Mouse (Mus musculus) effector memory CD4-positive, alpha-beta T cell, adult 5 months (primary cell): Measurements from ENCODE around the gene Ankrd27. TPM values are rescaled to one million over a fixed set of nuclear protein-coding genes. Genes with fewer than 3 reads are reported as not detected.

Experiments used
- polyA plus RNA-seq: library from polyadenylated mRNA; unstranded; fragments of 100-300 nt; shearing (Covaris generic); gene quantifications from one replicate; pipeline ENCODE4 v1.2.1, GENCODE M21; 2017

Ankrd27 gene
- polyA plus RNA-seq, result 36.4 TPM

DNA sequence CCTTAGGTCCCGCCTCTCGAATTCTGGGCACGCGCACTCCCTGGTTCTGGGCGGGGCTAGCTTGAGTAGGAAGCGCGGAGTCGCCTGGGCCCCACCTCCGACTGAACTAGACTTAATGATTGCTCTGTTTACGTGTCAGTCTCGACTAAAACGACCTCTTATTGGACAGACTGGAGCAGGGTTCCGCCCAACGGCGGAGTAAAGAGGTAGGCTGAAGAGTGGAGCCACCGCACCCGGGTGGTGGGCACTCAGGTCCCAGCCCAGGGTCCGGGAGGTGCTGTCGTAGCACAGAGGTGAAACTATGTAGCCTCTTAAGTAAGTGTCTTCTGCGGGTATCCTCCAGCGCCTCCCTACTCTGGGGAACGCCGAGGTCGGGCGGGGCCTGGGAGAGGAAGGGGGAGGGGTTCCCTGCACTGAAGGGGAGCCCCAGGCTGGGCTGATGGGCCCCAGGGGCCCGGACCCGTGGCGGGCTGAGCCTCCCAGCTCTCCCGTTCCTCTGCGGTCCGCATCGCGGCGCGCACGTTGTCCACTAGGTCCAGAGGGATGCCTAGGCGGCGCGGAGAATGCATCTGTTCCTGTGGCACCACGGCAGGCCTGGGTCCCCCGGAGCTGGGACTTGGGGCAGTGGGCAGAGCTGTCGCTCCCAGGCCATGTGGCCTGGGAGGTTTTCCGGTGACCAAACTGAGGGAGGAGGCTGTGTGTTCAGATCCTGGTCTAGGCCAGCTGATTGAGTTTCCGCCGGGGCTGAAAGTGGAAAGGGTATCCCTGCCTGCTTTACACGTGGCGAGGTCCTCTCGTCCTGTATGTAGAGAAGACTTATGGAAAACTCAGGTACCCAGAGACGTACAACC is at the start of gene Ankrd27:
Ankrd27 (plus strand) TSS at position 190 of the 851 bp plus-strand sequence.

DNA sequence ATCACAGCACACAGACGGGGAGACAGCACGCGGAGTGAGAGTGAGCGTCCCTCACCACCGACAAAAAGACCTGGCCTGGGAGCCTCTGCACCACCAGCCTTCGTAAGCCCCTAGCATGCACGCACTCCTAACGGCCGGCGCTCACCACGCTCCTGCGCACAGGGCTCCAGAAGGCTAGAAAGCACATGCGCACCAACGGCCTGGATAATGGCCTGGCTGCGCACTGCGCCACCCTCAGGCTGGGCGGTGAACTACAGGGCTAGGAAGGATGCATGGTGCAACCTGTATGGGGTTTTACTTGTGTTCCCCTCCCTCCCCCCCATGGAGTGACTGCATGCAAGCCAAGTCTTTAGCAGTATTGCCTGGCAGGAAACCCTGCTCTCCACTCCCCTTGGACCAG is 48.5 kb upstream of the Ankrd27 start, which contains the start of gene Tdrd12:
Tdrd12 (minus strand) TSS at position 184 of the 400 bp plus-strand sequence.

DNA sequence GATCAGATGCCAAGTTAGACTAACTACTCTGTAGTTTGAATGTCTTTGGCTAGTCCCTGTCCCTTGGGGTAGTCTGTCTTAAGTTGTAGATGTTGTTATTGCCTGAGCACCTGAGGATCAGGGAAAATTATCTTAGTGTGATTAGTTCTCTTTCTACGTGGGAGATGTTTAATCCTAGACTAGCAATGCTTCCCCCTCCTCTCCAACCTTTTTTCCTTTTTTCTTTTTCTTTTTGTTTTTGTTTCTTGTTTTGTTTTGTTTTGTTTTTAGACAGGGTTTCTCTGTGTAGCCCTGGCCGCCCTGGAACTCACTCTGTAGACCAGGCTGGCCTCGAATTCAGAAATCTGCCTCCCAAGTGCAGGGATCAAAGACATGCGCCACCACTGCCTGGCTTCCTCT is 29.8 kb upstream of the Ankrd27 start, which contains the start of gene Nudt19:
Nudt19 (minus strand) TSS at position 100 of the 399 bp plus-strand sequence.

DNA sequence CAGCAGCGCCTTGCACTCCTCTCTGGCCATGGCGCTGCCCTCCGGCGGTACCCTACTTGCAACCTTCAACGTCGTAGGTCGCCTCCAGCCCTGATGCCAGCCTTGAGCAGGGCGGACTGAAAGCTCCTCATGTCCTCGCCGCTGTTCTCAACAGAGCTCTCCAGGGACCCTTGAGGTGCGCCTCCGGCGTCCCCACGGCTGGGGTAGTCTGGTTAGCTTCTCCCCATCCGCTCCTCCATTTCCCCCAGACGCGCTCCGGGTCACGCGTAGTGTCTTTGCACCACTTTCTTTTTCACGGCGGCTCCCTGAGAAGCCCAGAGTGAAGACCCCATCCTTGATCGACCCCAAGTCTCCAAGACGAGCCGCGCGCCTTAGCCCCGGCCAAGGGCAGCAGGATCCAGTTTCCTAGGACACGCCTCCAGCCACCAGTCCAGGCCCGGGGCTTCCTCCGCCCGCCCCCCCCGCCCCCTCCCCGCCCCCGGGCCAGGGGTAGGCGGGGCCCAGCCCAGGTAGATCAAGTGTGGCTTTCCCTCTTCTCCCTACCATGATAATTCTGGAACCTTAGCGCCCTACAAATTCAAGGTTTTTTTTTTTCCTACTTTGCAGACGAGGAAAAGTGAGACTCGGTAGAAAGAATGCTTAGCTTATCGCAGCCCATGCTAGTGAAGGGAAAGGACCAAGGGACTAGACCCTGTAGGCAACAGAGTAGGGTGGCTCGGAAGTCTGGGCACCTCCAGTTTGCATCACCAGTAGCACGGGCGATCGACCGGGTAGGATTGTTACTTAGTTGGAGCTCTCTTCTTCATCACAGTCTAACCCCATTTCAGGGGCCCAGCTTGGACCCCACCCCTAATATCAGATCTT is 621 bp upstream of the Ankrd27 start, which contains the start of gene Rgs9bp:
Rgs9bp (minus strand) TSS at position 392 of the 864 bp plus-strand sequence.

DNA sequence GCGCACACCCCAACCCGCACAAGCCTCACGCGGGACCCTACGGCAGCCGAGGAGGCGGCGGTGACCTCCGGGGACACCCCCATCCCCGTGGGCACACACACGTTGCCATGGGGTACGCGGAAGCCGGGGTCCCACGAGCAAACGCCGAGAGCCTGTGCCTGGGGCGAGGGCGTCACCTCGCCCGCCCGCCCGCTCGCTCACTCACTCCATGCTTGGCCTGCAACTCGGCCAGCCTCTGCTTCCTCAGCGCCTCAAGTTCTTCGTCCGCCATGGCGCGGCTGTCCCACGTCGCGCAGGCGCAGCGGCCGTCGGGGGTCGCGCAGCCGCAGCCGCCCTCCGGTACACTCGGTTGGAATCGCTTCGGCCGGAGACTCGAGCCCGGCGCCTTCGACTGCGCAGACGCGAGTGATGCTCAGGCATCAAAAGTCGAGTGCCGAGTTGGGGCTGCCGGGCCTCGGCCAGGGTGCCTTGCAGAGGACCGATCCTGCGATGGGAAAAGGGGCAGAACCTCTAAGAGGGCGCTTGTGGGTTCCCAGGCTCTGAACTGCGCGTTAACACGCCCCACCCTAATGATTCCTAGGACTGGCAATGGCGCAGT is 61.2 kb downstream of the Ankrd27 start, which contains the start of gene Pdcd5:
Pdcd5 (minus strand) TSS at position 421 of the 598 bp plus-strand sequence.

Other genes starting within 250 kb of the Ankrd27 start
- gene Faap24, start 189.4 kb upstream of the Ankrd27 start, polyA plus RNA-seq, result 11.5 TPM
- gene Cep89, start 189.2 kb upstream of the Ankrd27 start, polyA plus RNA-seq, result 10.1 TPM
- not detected for gene Slc7a9, start 137.4 kb upstream of the Ankrd27 start, polyA plus RNA-seq
- gene Tdrd12, start 48.5 kb upstream of the Ankrd27 start, polyA plus RNA-seq, result not detected
- gene Nudt19, start 29.9 kb upstream of the Ankrd27 start, polyA plus RNA-seq, result 23.1 TPM
- not detected for gene Rgs9bp, start 662 bp upstream of the Ankrd27 start, polyA plus RNA-seq
- gene Pdcd5, start 61.3 kb downstream of the Ankrd27 start, polyA plus RNA-seq, result 75.7 TPM
- gene Dpy19l3, start 168.2 kb downstream of the Ankrd27 start, polyA plus RNA-seq, result 49.2 TPM
- 24.1 TPM for gene Zfp507, start 216.8 kb downstream of the Ankrd27 start, polyA plus RNA-seq